12 mouse cellular contexts compared by ENCODE assay signal in genomic region chr16:17102630-17103220, GRCm38 (mm10). TPM values are rescaled to one million over a fixed set of nuclear protein-coding genes. Genes with fewer than 3 reads are reported as not detected.
DNase-seq lines count a peak whose midpoint lies in the region; ATAC-seq and TF ChIP-seq lines count a peak whose summit lies in the region.
"Had no signal": no experiment of that assay in that cellular context is flagged by ENCODE, and none has a peak within 500 bp of the region (broad histone marks: within the 10 kb centered on the region; RNA-seq: fewer than 3 reads in every experiment).

No protein-coding gene starts in this region.

- intact Hi-C loops in heart, adult 2 months (cut with DNase I): no loop called here

- H3K4me3 ChIP-seq in heart, embryonic 12.5 days: no peak overlapping the region
- no peak overlapping the region for H3K4me3 ChIP-seq in heart, adult 2 months
- no peak overlapping the region for H3K4me3 ChIP-seq in limb, embryonic 11.5 days (ENCODE audit: low read depth, low read length)
- H3K4me3 ChIP-seq in limb, embryonic 10.5 days: no peak overlapping the region
- no peak overlapping the region for H3K4me3 ChIP-seq in forebrain, embryonic 16.5 days (replicated peaks; ENCODE audit: low read length)
- H3K4me3 ChIP-seq: heart, embryonic 13.5 days; liver, embryonic 13.5 days had no signal

- H3K36me3 ChIP-seq in heart, embryonic 12.5 days: peaks cover 91% of the 10 kb centered on the region
- H3K36me3 ChIP-seq in heart, adult 2 months (ENCODE audit: control insufficient read depth, insufficient read depth, low read length): no peaks in the 10 kb centered on the region
- peaks cover 21% of the 10 kb centered on the region for H3K36me3 ChIP-seq in limb, embryonic 11.5 days (ENCODE audit: control insufficient read depth, insufficient read depth, low read length)
- H3K36me3 ChIP-seq in limb, embryonic 10.5 days: peaks cover 96% of the 10 kb centered on the region
- H3K36me3 ChIP-seq in forebrain, embryonic 16.5 days (ENCODE audit: control insufficient read depth, insufficient read depth): peaks cover 19% of the 10 kb centered on the region

- peaks cover 9% of the 10 kb centered on the region for H3K4me1 ChIP-seq in heart, embryonic 12.5 days (replicated peaks)
- no peaks in the 10 kb centered on the region for H3K4me1 ChIP-seq in heart, adult 2 months (ENCODE audit: control insufficient read depth, insufficient read depth, low read length)
- H3K4me1 ChIP-seq in limb, embryonic 11.5 days (ENCODE audit: control insufficient read depth, insufficient read depth, low read length): no peaks in the 10 kb centered on the region
- no peaks in the 10 kb centered on the region for H3K4me1 ChIP-seq in limb, embryonic 10.5 days
- H3K4me1 ChIP-seq in forebrain, embryonic 16.5 days (replicated peaks; ENCODE audit: control insufficient read depth, insufficient read depth, low read length): peaks cover 13% of the 10 kb centered on the region
- H3K4me1 ChIP-seq: liver, embryonic 13.5 days had no signal

- H3K27ac ChIP-seq in heart, embryonic 12.5 days (ENCODE audit: poor library complexity, severe bottlenecking): no peak overlapping the region
- H3K27ac ChIP-seq in heart, adult 2 months: no peak overlapping the region
- no peak overlapping the region for H3K27ac ChIP-seq in limb, embryonic 11.5 days (replicated peaks; ENCODE audit: low read depth, low read length)
- no peak overlapping the region for H3K27ac ChIP-seq in limb, embryonic 10.5 days
- no peak overlapping the region for H3K27ac ChIP-seq in forebrain, embryonic 16.5 days (ENCODE audit: low read length)
- H3K27ac ChIP-seq: heart, embryonic 13.5 days; liver, embryonic 13.5 days had no signal

- no peak for TF ChIP-seq EP300 in heart, adult 2 months (IDR thresholded peaks at IDR 0.05; ENCODE audit: insufficient read depth, low read depth, low read length)

- TF ChIP-seq POLR2A in heart, adult 2 months (IDR thresholded peaks at IDR 0.05; ENCODE audit: insufficient read depth, low read depth, low read length): no peak

- H3K9me3 ChIP-seq in heart, embryonic 12.5 days (replicated peaks): no peaks in the 10 kb centered on the region
- no peaks in the 10 kb centered on the region for H3K9me3 ChIP-seq in limb, embryonic 11.5 days (ENCODE audit: control insufficient read depth, low read length)
- no peaks in the 10 kb centered on the region for H3K9me3 ChIP-seq in limb, embryonic 10.5 days (replicated peaks)
- H3K9me3 ChIP-seq in forebrain, embryonic 16.5 days (ENCODE audit: control insufficient read depth, low read length): no peaks in the 10 kb centered on the region
- H3K9me3 ChIP-seq: heart, embryonic 13.5 days; liver, embryonic 13.5 days had no signal

- H3K27me3 ChIP-seq in heart, embryonic 12.5 days (replicated peaks): no peaks in the 10 kb centered on the region
- no peaks in the 10 kb centered on the region for H3K27me3 ChIP-seq in heart, adult 2 months (ENCODE audit: control insufficient read depth, insufficient read depth, low read length)
- H3K27me3 ChIP-seq in limb, embryonic 11.5 days (ENCODE audit: control insufficient read depth, insufficient read depth, low read length): no peaks in the 10 kb centered on the region
- no peaks in the 10 kb centered on the region for H3K27me3 ChIP-seq in limb, embryonic 10.5 days (ENCODE audit: low read depth, poor library complexity, severe bottlenecking)
- H3K27me3 ChIP-seq in forebrain, embryonic 16.5 days (replicated peaks; ENCODE audit: control insufficient read depth, insufficient read depth, low read length): no peaks in the 10 kb centered on the region
- H3K27me3 ChIP-seq: heart, embryonic 13.5 days; liver, embryonic 13.5 days had no signal

- DNase-seq in heart, adult 2 months: no peak
- DNase-seq in limb, embryonic 11.5 days (ENCODE audit: low spot score): no peak
- no peak for DNase-seq in limb, embryonic 10.5 days (ENCODE audit: low spot score)
- DNase-seq in NIH3T3 (ENCODE audit: low read depth): peak; percentile 77
- DNase-seq in retina, postnatal 1 day: no peak
- DNase-seq: cerebellum, adult 11 months; gastrocnemius, postnatal 14 days; liver, embryonic 13.5 days had no signal

- 76% methylated on average over 7 of the region's 7 CpGs for WGBS in heart, embryonic 12.5 days
- WGBS in heart, adult 2 months: 65% methylated on average over 7 of the region's 7 CpGs
- 82% methylated on average over 7 of the region's 7 CpGs for WGBS in limb, embryonic 11.5 days
- 91% methylated on average over 7 of the region's 7 CpGs for WGBS in limb, embryonic 10.5 days
- 35% methylated on average over 7 of the region's 7 CpGs for WGBS in forebrain, embryonic 16.5 days

- TF ChIP-seq CTCF in heart, adult 2 months (IDR thresholded peaks at IDR 0.05): no peak

- H3K9ac ChIP-seq in heart, embryonic 12.5 days: no peak overlapping the region
- H3K9ac ChIP-seq in heart, adult 2 months (ENCODE audit: low read depth, low read length): no peak overlapping the region
- no peak overlapping the region for H3K9ac ChIP-seq in limb, embryonic 11.5 days (ENCODE audit: low read length)
- H3K9ac ChIP-seq in forebrain, embryonic 16.5 days (replicated peaks; ENCODE audit: low read depth, low read length): no peak overlapping the region
- H3K9ac ChIP-seq: heart, embryonic 13.5 days; liver, embryonic 13.5 days had no signal

- no peak overlapping the region for H3K4me2 ChIP-seq in heart, embryonic 12.5 days
- 0 out of 2 replicates have a peak overlapping the region, but pooled peaks have one; percentile 4 for H3K4me2 ChIP-seq in limb, embryonic 11.5 days (ENCODE audit: low read depth, severe bottlenecking)
- H3K4me2 ChIP-seq in forebrain, embryonic 16.5 days (ENCODE audit: low read length): no peak overlapping the region
- H3K4me2 ChIP-seq: heart, embryonic 13.5 days; liver, embryonic 13.5 days had no signal

- 0 out of 2 replicates have a peak, but pooled peaks cover under 1% of the 10 kb centered on the region for H3K79me2 ChIP-seq in heart, adult 2 months (replicated peaks; ENCODE audit: control insufficient read depth, insufficient read depth, low read length)

- ATAC-seq in heart, embryonic 12.5 days (ENCODE audit: insufficient number of reproducible peaks, low FRiP score): peak; percentile 45; the same call in 1 of the 2 replicates
- no peak for ATAC-seq in limb, embryonic 11.5 days (ENCODE audit: insufficient number of reproducible peaks, low FRiP score, low TSS enrichment, low read depth)
- peak; percentile 62 for ATAC-seq in forebrain, embryonic 16.5 days
- ATAC-seq in megakaryocyte progenitor cell, adult 5-6 weeks (replicated peaks; ENCODE audit: poor library complexity): no peak

RNA-seq across cellular contexts. Expression of gene Ppil2, which starts 8.3 kb away (rescaled TPM):
- 101 and 105 TPM in 2 replicates for polyA plus RNA-seq in heart, embryonic 12.5 days (2016; fragmentation: Nextera tagmentation; extraction: Ambion mirVana)
- total RNA-seq in heart, adult 2 months (2021): 10 to 100 TPM; 33.1 to 39.1 TPM
- polyA plus RNA-seq in heart, adult 2 months (2012; rRNA removed): 49.3 and 77.6 TPM in 2 replicates
- 146 and 150 TPM in 2 replicates for polyA plus RNA-seq in limb, embryonic 11.5 days (2014; fragmentation: Nextera tagmentation; extraction: Ambion mirVana)
- polyA plus RNA-seq in limb, embryonic 10.5 days (2016; fragmentation: Nextera tagmentation; extraction: Ambion mirVana): 138 and 172 TPM in 2 replicates
- polyA plus RNA-seq in forebrain, embryonic 16.5 days (2015; fragmentation: Nextera tagmentation; extraction: Ambion mirVana): 158 and 182 TPM in 2 replicates
- 63.6 and 73.0 TPM in 2 replicates for total RNA-seq in megakaryocyte progenitor cell, adult 5-6 weeks (2015)
- 86.8 and 99.8 TPM in 2 replicates for total RNA-seq in megakaryocyte progenitor cell, adult 5-6 weeks (2017)

RNA-seq across cellular contexts. Expression of gene 2610318N02Rik, which starts 22.2 kb away (rescaled TPM):
- polyA plus RNA-seq in heart, embryonic 12.5 days (2016; fragmentation: Nextera tagmentation; extraction: Ambion mirVana): 28.1 and 31.4 TPM in 2 replicates
- total RNA-seq in heart, adult 2 months (2021): not detected
- polyA plus RNA-seq in heart, adult 2 months (2012; rRNA removed): 1.1 and 1.3 TPM in 2 replicates
- polyA plus RNA-seq in limb, embryonic 11.5 days (2014; fragmentation: Nextera tagmentation; extraction: Ambion mirVana): 154 and 174 TPM in 2 replicates
- polyA plus RNA-seq in limb, embryonic 10.5 days (2016; fragmentation: Nextera tagmentation; extraction: Ambion mirVana): 182 and 195 TPM in 2 replicates
- 18.4 and 21.2 TPM in 2 replicates for polyA plus RNA-seq in forebrain, embryonic 16.5 days (2015; fragmentation: Nextera tagmentation; extraction: Ambion mirVana)
- 37.9 and 38.9 TPM in 2 replicates for total RNA-seq in megakaryocyte progenitor cell, adult 5-6 weeks (2015)
- total RNA-seq in megakaryocyte progenitor cell, adult 5-6 weeks (2017): 22.4 and 25.9 TPM in 2 replicates
- total RNA-seq: gastrocnemius, postnatal 14 days had no signal

RNA-seq across cellular contexts. Expression of gene Sdf2l1, which starts 29.5 kb away (rescaled TPM):
- 59.9 and 64.9 TPM in 2 replicates for polyA plus RNA-seq in heart, embryonic 12.5 days (2016; fragmentation: Nextera tagmentation; extraction: Ambion mirVana)
- total RNA-seq in heart, adult 2 months (2021): 10 to 100 TPM; 19.1 to 22.5 TPM
- polyA plus RNA-seq in heart, adult 2 months (2012; rRNA removed): 8.9 and 11.6 TPM in 2 replicates
- 62.6 and 65.8 TPM in 2 replicates for polyA plus RNA-seq in limb, embryonic 11.5 days (2014; fragmentation: Nextera tagmentation; extraction: Ambion mirVana)
- polyA plus RNA-seq in limb, embryonic 10.5 days (2016; fragmentation: Nextera tagmentation; extraction: Ambion mirVana): 87.4 and 114 TPM in 2 replicates
- 36.8 and 40.3 TPM in 2 replicates for polyA plus RNA-seq in forebrain, embryonic 16.5 days (2015; fragmentation: Nextera tagmentation; extraction: Ambion mirVana)
- 197 and 208 TPM in 2 replicates for total RNA-seq in megakaryocyte progenitor cell, adult 5-6 weeks (2015)
- 162 and 222 TPM in 2 replicates for total RNA-seq in megakaryocyte progenitor cell, adult 5-6 weeks (2017)

RNA-seq across cellular contexts. Expression of gene Ypel1, which starts 33.2 kb away (rescaled TPM):
- polyA plus RNA-seq in heart, embryonic 12.5 days (2016; fragmentation: Nextera tagmentation; extraction: Ambion mirVana): 14.4 and 15.4 TPM in 2 replicates
- 1 to 10 TPM in 1 of 2 experiments, under 1 TPM in 1; 0.99 to 1.2 TPM for total RNA-seq in heart, adult 2 months (2021)
- polyA plus RNA-seq in heart, adult 2 months (2012; rRNA removed): 0.53 and 1.3 TPM in 2 replicates
- 99.5 and 109 TPM in 2 replicates for polyA plus RNA-seq in limb, embryonic 11.5 days (2014; fragmentation: Nextera tagmentation; extraction: Ambion mirVana)
- 90.3 and 107 TPM in 2 replicates for polyA plus RNA-seq in limb, embryonic 10.5 days (2016; fragmentation: Nextera tagmentation; extraction: Ambion mirVana)
- polyA plus RNA-seq in forebrain, embryonic 16.5 days (2015; fragmentation: Nextera tagmentation; extraction: Ambion mirVana): 171 and 173 TPM in 2 replicates
- 0.49 and 3.5 TPM in 2 replicates for total RNA-seq in megakaryocyte progenitor cell, adult 5-6 weeks (2015)
- 0.54 and 2.4 TPM in 2 replicates for total RNA-seq in megakaryocyte progenitor cell, adult 5-6 weeks (2017)

RNA-seq across cellular contexts. Expression of gene Ydjc, which starts 41.7 kb away (rescaled TPM):
- polyA plus RNA-seq in heart, embryonic 12.5 days (2016; fragmentation: Nextera tagmentation; extraction: Ambion mirVana): 4.6 and 5.4 TPM in 2 replicates
- total RNA-seq in heart, adult 2 months (2021): 1 to 10 TPM; 2.4 to 2.5 TPM
- 1.9 and 3.3 TPM in 2 replicates for polyA plus RNA-seq in heart, adult 2 months (2012; rRNA removed)
- polyA plus RNA-seq in limb, embryonic 11.5 days (2014; fragmentation: Nextera tagmentation; extraction: Ambion mirVana): 3.6 and 4.8 TPM in 2 replicates
- polyA plus RNA-seq in limb, embryonic 10.5 days (2016; fragmentation: Nextera tagmentation; extraction: Ambion mirVana): 4.1 and 7.0 TPM in 2 replicates
- 26.2 and 32.9 TPM in 2 replicates for polyA plus RNA-seq in forebrain, embryonic 16.5 days (2015; fragmentation: Nextera tagmentation; extraction: Ambion mirVana)
- 25.7 TPM in 2 replicates for total RNA-seq in megakaryocyte progenitor cell, adult 5-6 weeks (2015)
- total RNA-seq in megakaryocyte progenitor cell, adult 5-6 weeks (2017): 23.5 and 24.4 TPM in 2 replicates

Comparison
In these comparisons a context has a peak if more than half of its experiments do, and no peak if none do; other contexts are left out.
1. ATAC-seq: peak in heart, embryonic 12.5 days (single experiment) and forebrain, embryonic 16.5 days (single experiment); none in limb, embryonic 11.5 days (single experiment) and megakaryocyte progenitor cell, adult 5-6 weeks (single experiment).